Mouse (Mus musculus) heart, postnatal 0 days (tissue): Measurements from ENCODE around the gene Shoc2. TPM values are rescaled to one million over a fixed set of nuclear protein-coding genes. Genes with fewer than 3 reads are reported as not detected.

Experiments used
- ATAC-seq: fragments of 200-750 bp; cut with Nextera tagmentation; 2 replicates; pipeline ENCODE4 v1.8.0; 2017; ENCODE audit warnings: low read depth, moderate number of reproducible peaks, moderate library complexity; ENCODE audit not compliant: insufficient read depth
- DNase-seq: peaks from one replicate; pipeline ENCODE4 v3.0.0-alpha.2; 2016; ENCODE audit warnings: low spot score
- H3K27ac ChIP-seq: fragments of 300-500 bp; sonication (generic); 2 replicates; pipeline ENCODE4 v1.5.1; 2014; ENCODE audit warnings: low read depth, mild to moderate bottlenecking
- H3K27me3 ChIP-seq: fragments of 300-500 bp; sonication (generic); 2 replicates; pipeline ENCODE4 v1.6.1; 2014; ENCODE audit warnings: low read length, mixed read lengths; ENCODE audit not compliant: control insufficient read depth, insufficient read depth
- H3K36me3 ChIP-seq: fragments of 300-500 bp; sonication (generic); replicated peaks from 2 replicates; pipeline ENCODE4 v1.6.1; 2014; ENCODE audit warnings: low read length, mixed read lengths; ENCODE audit not compliant: control insufficient read depth, insufficient read depth
- H3K4me1 ChIP-seq: fragments of 300-500 bp; sonication (generic); 2 replicates; pipeline ENCODE4 v1.6.1; 2014; ENCODE audit warnings: antibody characterized with exemption; ENCODE audit not compliant: control insufficient read depth, insufficient read depth
- H3K4me2 ChIP-seq: fragments of 300-500 bp; sonication (generic); 2 replicates; pipeline ENCODE4 v1.6.1; 2014; ENCODE audit warnings: low read depth, mild to moderate bottlenecking, low read length, moderate library complexity
- H3K4me3 ChIP-seq: fragments of 300-500 bp; sonication (generic); 2 replicates; pipeline ENCODE4 v1.5.1; 2014; ENCODE audit warnings: low read depth, low read length
- H3K9ac ChIP-seq: fragments of 300-500 bp; sonication (generic); replicated peaks from 2 replicates; pipeline ENCODE4 v1.6.1; 2014; ENCODE audit warnings: low read depth, low read length, mixed read lengths
- H3K9me3 ChIP-seq: fragments of 300-500 bp; sonication (generic); replicated peaks from 2 replicates; pipeline ENCODE4 v1.6.1; 2016; ENCODE audit warnings: low read length; ENCODE audit not compliant: control insufficient read depth
- CTCF ChIP-seq: IDR thresholded peaks from 2 replicates; pipeline ENCODE4 v1.5.1; 2016; ENCODE audit warnings: antibody characterized with exemption, control low read depth, low read depth
- EP300 ChIP-seq: IDR thresholded peaks from 2 replicates; pipeline ENCODE4 v1.6.1; 2016; ENCODE audit warnings: antibody characterized with exemption, low read depth
- WGBS: fragments of 180-500 bp; shearing (Covaris S2); extraction: QIAGEN DNeasy Blood & Tissue Kit; methylation state at CpG from one replicate; pipeline ENCODE4 v1.1.7; 2014; 5-methylcytosine and 5-hydroxymethylcytosine counted together
- polyA plus RNA-seq: library from polyadenylated mRNA; unstranded; fragments of >200 nt; fragmentation: Nextera tagmentation; extraction: Ambion mirVana; gene quantifications from 2 replicates; pipeline ENCODE4 v1.2.1, GENCODE M21; 2015
- total RNA-seq: library from RNA; depleted of rRNA; stranded (reverse); fragments of >200 nt; gene quantifications from 2 replicates; pipeline ENCODE4 v1.2.3, GENCODE M21; 2014; ENCODE audit warnings: low replicate concordance

The Shoc2 gene
- total and polyA plus RNA-seq, 2 experiments from 2014 or later, result 20.1 to 38.0 TPM

DNA sequence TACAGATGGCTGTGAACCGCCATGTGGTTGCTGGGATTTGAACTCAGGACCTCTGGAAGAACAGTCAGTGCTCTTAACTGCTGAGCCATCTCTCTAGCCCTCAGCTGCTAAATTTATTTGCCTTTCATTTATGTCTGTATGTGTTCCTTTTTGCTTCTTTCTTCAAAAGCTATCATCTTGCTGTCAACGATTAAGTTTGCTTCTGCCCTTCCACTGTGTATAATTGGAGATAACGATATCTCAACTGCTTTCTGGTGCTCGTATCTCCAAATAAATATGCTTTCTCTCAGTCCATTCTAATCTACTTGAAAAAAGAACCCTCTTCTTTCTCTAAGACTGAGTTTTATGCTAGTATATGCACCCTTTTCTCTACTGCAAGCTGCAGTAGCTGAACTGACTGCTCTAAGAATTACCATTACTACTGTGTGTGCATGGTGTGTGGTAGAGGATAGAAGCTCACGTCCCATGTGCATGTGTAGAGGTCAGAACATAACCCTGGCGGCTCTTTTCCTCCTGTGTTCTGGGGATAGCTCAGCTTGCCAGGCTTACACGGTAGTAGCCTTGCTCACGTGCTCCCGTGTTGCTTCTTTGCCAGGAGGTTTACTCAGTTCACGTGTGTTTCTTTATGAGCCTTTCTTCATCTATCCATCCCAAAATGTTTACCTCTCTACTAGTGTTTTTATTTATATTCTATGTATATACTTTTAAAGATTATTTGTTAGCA, 21.0 kb downstream of the Shoc2 start:
- Histone ChIP-seq H3K9me3 (no peaks in the 10 kb centered on the region), H3K4me2 (no peak overlapping the region), H3K4me1 (no peaks in the 10 kb centered on the region), H3K27ac (no peak overlapping the region), H3K9ac (no peak overlapping the region), H3K36me3 (no peaks in the 10 kb centered on the region), H3K4me3 (no peak overlapping the region), H3K27me3 (no peaks in the 10 kb centered on the region)
- WGBS, result 73% methylated on average over 10 of the region's 10 CpGs
- ATAC-seq (no peak), DNase-seq (no peak)
- TF ChIP-seq EP300, result no peak
- no peak for TF ChIP-seq CTCF

GRCm38 (mm10) chr19:53969226-53969625, 25.1 kb downstream of the Shoc2 start:
- DNase-seq (no peak), ATAC-seq (no peak)
- no peak overlapping the region for H3K27ac ChIP-seq
- no peaks in the 10 kb centered on the region for H3K9me3 ChIP-seq
- H3K27me3 ChIP-seq, result no peaks in the 10 kb centered on the region
- no peaks in the 10 kb centered on the region for H3K4me1 ChIP-seq
- H3K36me3 ChIP-seq, result no peaks in the 10 kb centered on the region
- H3K9ac ChIP-seq, result no peak overlapping the region
- TF ChIP-seq EP300 (no peak), CTCF (no peak)
- WGBS, result 83% methylated on average over 3 of the region's 3 CpGs
- no peak overlapping the region for H3K4me3 ChIP-seq
- no peak overlapping the region for H3K4me2 ChIP-seq

- no peaks in the 10 kb centered on the region for H3K9me3 ChIP-seq
- H3K27ac ChIP-seq, result 0 out of 2 replicates have a peak overlapping the region, but pooled peaks have one; percentile 5
- TF ChIP-seq CTCF (no peak), EP300 (no peak)
- H3K4me3 ChIP-seq, result no peak overlapping the region
- no peak overlapping the region for H3K9ac ChIP-seq
- ATAC-seq (no peak), DNase-seq (no peak)
- H3K4me1 ChIP-seq, result no peaks in the 10 kb centered on the region
- WGBS, result 55% methylated on average over 7 of the region's 7 CpGs
- H3K36me3 ChIP-seq, result no peaks in the 10 kb centered on the region
- H3K4me2 ChIP-seq, result no peak overlapping the region; the same call in 1 of the 2 replicates
- no peaks in the 10 kb centered on the region for H3K27me3 ChIP-seq
Measured at GRCm38 (mm10) chr19:53971938-53972337, 27.8 kb downstream of the Shoc2 start.

GRCm38 (mm10) chr19:53973656-53974055, 29.6 kb downstream of the Shoc2 start:
- Histone ChIP-seq H3K27ac (no peak overlapping the region), H3K4me3 (no peak overlapping the region), H3K36me3 (no peaks in the 10 kb centered on the region), H3K27me3 (no peaks in the 10 kb centered on the region), H3K4me2 (no peak overlapping the region), H3K9ac (no peak overlapping the region), H3K9me3 (no peaks in the 10 kb centered on the region), H3K4me1 (no peaks in the 10 kb centered on the region)
- WGBS, result 52% methylated on average over 1 of the region's 1 CpGs
- DNase-seq (no peak), ATAC-seq (no peak)
- TF ChIP-seq CTCF (no peak), EP300 (no peak)

DNA sequence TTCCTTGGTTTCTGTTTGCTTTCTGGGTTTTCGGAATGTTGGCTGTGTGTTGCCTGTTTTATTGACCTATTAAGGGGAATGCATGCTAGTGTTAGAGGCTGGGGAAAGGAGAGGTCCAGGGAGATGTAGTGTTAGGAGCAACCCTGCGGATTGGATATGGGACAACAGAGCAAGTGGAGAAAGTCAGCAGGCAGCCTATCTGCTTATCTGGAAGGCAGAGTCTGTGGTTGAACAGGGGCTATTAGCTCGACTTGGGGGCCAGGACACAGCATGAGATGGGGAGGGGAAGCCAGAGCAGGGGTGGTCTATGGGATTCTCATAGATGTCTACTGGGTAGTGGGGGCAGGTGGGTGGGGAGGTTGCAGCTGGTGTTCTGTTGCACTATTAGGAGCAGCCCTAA, 37.9 kb downstream of the Shoc2 start:
- WGBS, result 47% methylated on average over 3 of the region's 3 CpGs
- no peak for TF ChIP-seq CTCF
- no peak for TF ChIP-seq EP300
- no peak for ATAC-seq

DNA sequence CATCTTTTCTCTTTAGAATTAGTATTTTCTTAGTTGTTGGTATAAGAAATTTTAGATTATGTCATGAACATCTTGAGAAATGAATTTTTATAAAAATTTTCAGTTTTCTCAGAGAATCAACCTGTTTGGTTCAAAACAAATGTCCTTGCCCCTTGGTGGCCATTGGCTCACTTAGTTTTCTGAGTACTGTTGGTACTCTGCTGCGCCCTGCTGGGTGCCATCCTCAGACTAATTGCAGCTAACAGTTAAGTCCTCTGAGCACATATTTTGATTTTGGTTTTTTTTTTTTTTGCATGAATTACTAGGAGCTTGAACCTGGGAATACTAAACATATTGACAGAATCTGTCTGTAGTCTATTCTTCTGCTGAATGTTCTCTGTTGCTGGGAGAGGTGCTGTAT, 39.2 kb downstream of the Shoc2 start:
- no peak overlapping the region for H3K4me3 ChIP-seq
- H3K4me2 ChIP-seq, result no peak overlapping the region
- no peak for DNase-seq
- peaks cover 8% of the 10 kb centered on the region; the same call in 1 of the 2 replicates for H3K36me3 ChIP-seq
- no peak overlapping the region for H3K27ac ChIP-seq
- ATAC-seq, result no peak
- H3K4me1 ChIP-seq, result no peaks in the 10 kb centered on the region
- no peaks in the 10 kb centered on the region for H3K27me3 ChIP-seq
- WGBS, result 76% methylated on average over 1 of the region's 1 CpGs
- TF ChIP-seq EP300 (no peak), CTCF (peak; percentile 25; the same call in 1 of the 2 replicates)
- no peak overlapping the region for H3K9ac ChIP-seq
- H3K9me3 ChIP-seq, result no peaks in the 10 kb centered on the region

More for the DNA sequence above, 37.9 kb downstream of the Shoc2 start:
- no peaks in the 10 kb centered on the region for H3K27me3 ChIP-seq
- H3K4me1 ChIP-seq, result no peaks in the 10 kb centered on the region
- H3K4me3 ChIP-seq, result no peak overlapping the region
- H3K36me3 ChIP-seq, result no peaks in the 10 kb centered on the region
- no peak overlapping the region for H3K4me2 ChIP-seq
- H3K27ac ChIP-seq, result no peak overlapping the region
- DNase-seq, result no peak
- no peak overlapping the region for H3K9ac ChIP-seq
- H3K9me3 ChIP-seq, result no peaks in the 10 kb centered on the region
